Mouse (Mus musculus) erythroblast, adult 5-6 weeks (primary cell): ENCODE results near the gene Pold1. TPM values are rescaled to one million over a fixed set of nuclear protein-coding genes. Genes with fewer than 3 reads are reported as not detected.
A peak's percentile ranks its signal among the peaks of the same experiment; 100 is the strongest.

Experiments used
- ATAC-seq: replicated peaks from 2 replicates; pipeline ENCODE4 v1.8.0; 2016; ENCODE audit warnings: moderate number of reproducible peaks, mild to moderate bottlenecking, moderate TSS enrichment, inconsistent platforms; ENCODE audit not compliant: poor library complexity, low FRiP score, severe bottlenecking
- total RNA-seq, 2 experiments: library from RNA; stranded (forward) in 1 of 2; stranded (reverse) in 1 of 2; fragments of 150-400 nt in 1 of 2; fragments of 200-764, 138-1000 nt in 1 of 2; gene quantifications; 2 replicates each; pipeline versions ENCODE4 v1.2.3 to v1.2.4; 2015 to 2017; ENCODE audit warnings: low replicate concordance in 2 of 2

Gene Pold1
- total RNA-seq, 2 experiments from 2014 or later, result 21.3 to 29.3 TPM

DNA sequence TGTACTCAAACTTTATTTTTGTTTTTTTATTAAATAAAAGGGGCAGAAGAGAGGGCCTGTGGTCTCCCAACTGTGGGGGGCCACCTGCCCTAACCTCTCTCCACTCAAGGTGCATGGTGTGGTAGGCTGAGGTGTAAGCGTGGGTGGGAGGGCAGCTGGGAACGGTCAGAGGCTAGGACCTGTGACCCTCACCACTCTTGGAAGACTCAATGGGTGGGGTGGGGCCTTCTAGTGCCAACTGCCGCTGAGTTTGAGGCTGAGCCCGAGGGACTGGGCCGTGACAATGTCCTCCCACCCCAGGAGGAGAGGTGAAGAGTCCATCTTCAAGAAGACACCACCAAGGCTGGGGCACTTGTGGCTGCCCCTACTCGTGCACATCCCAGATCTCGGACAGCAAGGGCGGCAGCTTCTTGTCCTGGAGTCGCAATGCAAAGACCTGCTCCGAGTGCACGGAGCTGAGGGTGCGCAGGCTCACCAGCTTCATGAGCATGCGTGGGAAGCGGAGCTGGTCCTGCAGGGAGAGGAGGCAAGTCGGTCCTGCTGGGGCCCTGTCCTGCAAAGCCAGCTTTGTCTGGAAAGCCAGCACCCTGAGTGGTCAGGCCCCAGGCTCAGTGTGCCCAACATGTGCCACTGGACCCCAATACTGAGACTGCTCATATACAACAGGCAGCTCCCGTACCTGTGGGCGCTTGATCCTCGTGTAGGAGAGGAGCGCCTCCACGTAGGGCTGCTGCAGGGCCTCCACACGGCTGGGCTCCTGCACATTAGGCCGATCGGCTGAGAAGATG, 1.2 kb upstream of the Pold1 start:
- ATAC-seq, result no peak

DNA sequence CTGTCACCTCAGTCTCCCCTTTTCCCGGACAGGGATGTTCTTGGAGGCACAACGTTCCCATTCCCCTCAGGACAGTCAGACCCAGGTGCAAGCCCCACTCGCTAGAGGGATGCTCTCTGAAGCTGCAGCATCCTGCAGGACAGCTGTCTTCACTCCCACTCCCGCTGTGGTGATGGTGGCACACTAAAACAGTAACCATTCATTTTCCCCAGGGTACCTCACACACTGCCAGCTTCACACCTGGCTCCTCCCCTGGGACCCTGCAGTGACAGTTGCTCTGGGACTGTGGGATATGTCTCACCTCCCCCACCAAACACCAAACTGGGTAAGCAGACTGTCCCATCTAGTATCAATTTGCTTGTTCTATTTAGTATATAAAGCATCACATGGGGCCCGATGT, 924 bp downstream of the Pold1 start:
- ATAC-seq, result 0 out of 2 replicates have a peak, but pooled peaks have one; percentile 7

- no peak for ATAC-seq
Observed at GRCm38 (mm10) chr7:44547041-44547440, 1.6 kb downstream of the Pold1 start.

DNA sequence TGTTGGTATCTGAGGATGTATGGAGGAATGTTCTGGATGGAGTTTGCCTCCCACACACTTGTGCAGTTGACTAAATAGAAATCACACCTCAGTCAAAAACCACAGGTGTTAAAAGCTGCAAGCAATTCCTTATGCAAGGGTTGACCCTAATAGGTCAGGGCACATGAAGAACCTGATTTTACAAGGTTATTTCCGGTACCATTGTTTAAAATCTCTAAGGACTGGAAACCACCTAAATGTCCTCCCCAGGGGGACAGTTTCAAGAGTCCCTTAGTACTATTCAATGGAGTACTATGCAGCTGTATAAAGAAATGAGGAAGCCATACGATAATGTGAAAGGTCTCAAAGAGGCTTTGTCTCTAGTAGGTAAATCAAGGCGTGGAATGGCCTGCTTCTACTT, 2.4 kb downstream of the Pold1 start:
- no peak for ATAC-seq

GRCm38 (mm10) chr7:44543071-44543470, 5.6 kb downstream of the Pold1 start:
- no peak for ATAC-seq

- no peak for ATAC-seq
Observed at GRCm38 (mm10) chr7:44542555-44542954, 6.1 kb downstream of the Pold1 start.

- ATAC-seq, result no peak
Observed at GRCm38 (mm10) chr7:44538756-44539624, 9.7 kb downstream of the Pold1 start.

DNA sequence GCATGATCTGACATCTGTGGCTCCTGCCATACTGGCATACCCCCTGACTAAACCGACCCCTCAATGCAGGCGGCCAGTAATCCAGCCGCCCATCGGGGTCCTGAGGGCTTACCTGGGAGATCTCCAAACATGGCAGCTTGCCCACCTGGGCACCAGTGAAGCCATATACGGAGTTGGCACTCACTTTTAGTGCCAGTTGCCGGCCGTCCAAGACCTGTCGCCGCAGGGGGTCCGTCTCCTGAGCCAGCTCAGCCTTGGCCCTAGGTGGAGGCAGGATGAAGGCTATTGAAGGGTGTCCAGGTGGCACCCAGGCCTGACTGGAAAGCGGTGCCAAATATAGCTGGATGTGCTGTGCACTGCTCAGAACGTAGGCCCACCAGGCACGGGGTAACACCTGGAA, 11.2 kb downstream of the Pold1 start:
- no peak for ATAC-seq

- ATAC-seq, result no peak
Observed at GRCm38 (mm10) chr7:44537009-44537408, 11.6 kb downstream of the Pold1 start.

GRCm38 (mm10) chr7:44536590-44536968, 12.1 kb downstream of the Pold1 start:
- ATAC-seq, result no peak

DNA sequence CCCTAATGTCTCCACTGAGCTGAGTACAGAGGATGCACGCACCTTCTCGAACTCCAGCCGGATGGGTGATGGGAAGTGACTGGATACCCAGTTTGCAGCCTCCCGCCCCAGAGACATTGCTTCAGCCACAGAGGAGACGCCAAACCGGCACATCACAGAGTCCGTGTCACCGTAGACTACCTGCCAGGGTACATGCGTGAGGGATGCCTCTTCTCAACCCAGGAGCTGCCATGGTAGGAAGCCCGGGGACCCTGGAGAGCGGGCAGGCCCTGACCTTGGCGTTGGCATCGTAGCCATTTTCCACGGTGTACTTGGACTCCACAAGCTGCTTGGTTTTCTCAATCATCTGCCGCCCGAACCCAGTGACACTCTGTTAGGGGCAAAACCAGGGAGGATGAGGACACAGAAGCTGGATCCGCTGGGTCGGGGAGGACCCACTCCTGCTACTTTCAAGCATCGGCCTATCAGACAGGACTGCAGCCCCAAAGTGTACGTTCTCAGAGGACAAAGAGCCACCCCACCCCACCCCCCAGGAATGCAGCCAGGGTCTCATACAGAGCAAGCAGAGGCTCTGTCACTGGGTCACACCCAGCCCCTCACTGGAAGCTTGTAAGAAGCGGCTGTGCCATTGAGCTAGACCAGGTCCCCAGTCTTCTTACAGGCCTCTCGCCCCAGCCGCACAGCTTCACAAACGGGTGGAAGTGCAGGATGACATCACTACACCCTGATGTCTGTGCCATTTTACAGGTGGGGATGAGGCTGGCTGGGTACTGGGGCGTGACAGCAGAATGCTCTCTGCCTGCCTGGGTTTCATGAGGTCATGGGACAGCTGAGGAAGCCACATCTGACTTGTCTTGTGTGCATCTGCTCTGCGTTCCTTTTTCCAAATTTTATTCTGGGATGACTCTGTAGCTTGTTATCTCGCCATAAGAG, 12.7 kb downstream of the Pold1 start:
- ATAC-seq, result no peak

- ATAC-seq, result no peak
Observed at GRCm38 (mm10) chr7:44534656-44535441, 13.8 kb downstream of the Pold1 start.

- ATAC-seq, result no peak
Observed at GRCm38 (mm10) chr7:44534242-44534641, 14.4 kb downstream of the Pold1 start.

- no peak for ATAC-seq
Observed at GRCm38 (mm10) chr7:44533746-44534045, 15.0 kb downstream of the Pold1 start.

- no peak for ATAC-seq
Observed at GRCm38 (mm10) chr7:44532918-44533745, 15.5 kb downstream of the Pold1 start.

GRCm38 (mm10) chr7:44531946-44532732, 16.5 kb downstream of the Pold1 start, which contains the start of gene Spib:
Gene Spib (minus strand): TSS chr7:44532071.
- ATAC-seq, result no peak

GRCm38 (mm10) chr7:44531207-44531606, 17.4 kb downstream of the Pold1 start:
- ATAC-seq, result no peak

DNA sequence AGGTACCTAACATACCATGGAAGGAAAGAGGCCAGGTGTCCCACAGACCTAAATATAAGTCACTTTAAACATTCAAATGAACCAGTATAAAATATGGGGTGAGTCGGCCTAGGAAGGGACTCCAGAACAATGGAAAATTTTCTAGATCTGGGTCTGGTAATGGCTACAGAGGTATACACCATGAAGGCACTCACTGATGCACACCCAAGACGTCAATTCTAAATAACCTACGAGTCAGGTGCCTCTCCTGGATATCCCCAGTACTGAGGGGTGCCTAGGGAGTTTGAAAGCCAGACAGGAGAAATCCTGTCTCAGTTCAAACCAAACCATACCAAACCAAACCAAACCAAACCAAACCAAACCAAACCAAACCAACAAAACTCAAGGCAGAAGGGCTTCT, 18.1 kb downstream of the Pold1 start:
- no peak for ATAC-seq
